Mouse (Mus musculus) embryonic facial prominence, embryonic 15.5 days (tissue): ENCODE results near the gene Iffo1. TPM values are rescaled to one million over a fixed set of nuclear protein-coding genes. Genes with fewer than 3 reads are reported as not detected.
A peak's percentile ranks its signal among the peaks of the same experiment; 100 is the strongest.

Experiments used
- ATAC-seq: fragments of 200-750 bp; cut with Nextera tagmentation; 2 replicates; pipeline ENCODE4 v1.8.0; 2017; ENCODE audit warnings: low read depth, moderate TSS enrichment; ENCODE audit not compliant: insufficient number of reproducible peaks, low FRiP score, low TSS enrichment
- H3K27ac ChIP-seq: fragments of 300-500 bp; sonication (generic); replicated peaks from 2 replicates; pipeline ENCODE4 v1.5.1; 2015; ENCODE audit warnings: mild to moderate bottlenecking, inconsistent platforms
- H3K27me3 ChIP-seq: fragments of 300-500 bp; sonication (generic); 2 replicates; pipeline ENCODE4 v1.6.1; 2015; ENCODE audit warnings: inconsistent platforms
- H3K36me3 ChIP-seq: fragments of 300-500 bp; sonication (generic); 2 replicates; pipeline ENCODE4 v1.6.1; 2015; ENCODE audit warnings: mild to moderate bottlenecking, inconsistent platforms
- H3K4me1 ChIP-seq: fragments of 300-500 bp; sonication (generic); 2 replicates; pipeline ENCODE4 v1.6.1; 2015; ENCODE audit warnings: inconsistent platforms
- H3K4me2 ChIP-seq: fragments of 300-500 bp; sonication (generic); replicated peaks from 2 replicates; pipeline ENCODE4 v1.6.1; 2015; ENCODE audit warnings: mild to moderate bottlenecking, inconsistent platforms
- H3K4me3 ChIP-seq: fragments of 300-500 bp; sonication (generic); replicated peaks from 2 replicates; pipeline ENCODE4 v1.5.1; 2015; ENCODE audit warnings: mild to moderate bottlenecking, inconsistent platforms
- H3K9ac ChIP-seq: fragments of 300-500 bp; sonication (generic); 2 replicates; pipeline ENCODE4 v1.6.1; 2015; ENCODE audit warnings: inconsistent platforms
- H3K9me3 ChIP-seq: fragments of 300-500 bp; sonication (generic); replicated peaks from 2 replicates; pipeline ENCODE4 v1.6.1; 2016; ENCODE audit warnings: inconsistent platforms
- WGBS: fragments of 180-500 bp; shearing (Covaris S2); methylation state at CpG from one replicate; pipeline ENCODE4 v1.1.7; 2015; 5-methylcytosine and 5-hydroxymethylcytosine counted together
- polyA plus RNA-seq: library from polyadenylated mRNA; unstranded; fragments of >200 nt; fragmentation: Nextera tagmentation; extraction: Ambion mirVana; gene quantifications from 2 replicates; pipeline ENCODE4 v1.2.1, GENCODE M21; 2015

The Iffo1 gene
- polyA plus RNA-seq, 1 experiment from 2014 or later: 30.3 TPM

DNA sequence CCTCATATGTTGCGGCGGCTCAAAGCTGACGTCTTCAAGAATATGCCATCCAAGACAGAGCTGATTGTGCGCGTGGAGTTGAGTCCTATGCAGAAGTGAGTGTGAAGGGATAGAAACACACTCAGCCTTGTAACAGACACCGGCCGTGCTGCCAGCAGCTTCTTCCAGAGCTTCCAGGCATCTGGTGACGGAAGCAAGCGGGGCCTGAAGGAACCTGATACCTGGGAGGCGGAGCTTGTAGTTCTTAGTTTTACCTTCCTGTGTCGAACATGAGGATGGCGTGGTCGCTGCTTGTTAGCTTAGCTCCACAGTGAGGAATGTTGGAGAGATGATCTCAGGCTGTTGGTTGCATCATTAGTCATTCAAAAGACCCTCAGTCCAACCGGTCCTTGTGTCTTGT, 35.7 kb upstream of the Iffo1 start:
- no peak overlapping the region for H3K4me2 ChIP-seq
- no peaks in the 10 kb centered on the region for H3K9me3 ChIP-seq
- 65% methylated on average over 14 of the region's 14 CpGs for WGBS
- H3K27me3 ChIP-seq: no peaks in the 10 kb centered on the region
- H3K9ac ChIP-seq: no peak overlapping the region
- H3K4me3 ChIP-seq: no peak overlapping the region
- no peak overlapping the region for H3K27ac ChIP-seq
- ATAC-seq: no peak
- H3K4me1 ChIP-seq: no peaks in the 10 kb centered on the region
- peaks cover 98% of the 10 kb centered on the region for H3K36me3 ChIP-seq

- Histone ChIP-seq H3K9ac (no peak overlapping the region), H3K4me2 (no peak overlapping the region), H3K4me1 (no peaks in the 10 kb centered on the region), H3K36me3 (peaks cover 96% of the 10 kb centered on the region), H3K9me3 (no peaks in the 10 kb centered on the region), H3K27ac (no peak overlapping the region), H3K27me3 (no peaks in the 10 kb centered on the region), H3K4me3 (no peak overlapping the region)
- no peak for ATAC-seq
- WGBS: 91% methylated on average over 7 of the region's 7 CpGs
Measured at GRCm38 (mm10) chr6:125110927-125111326, 34.1 kb upstream of the Iffo1 start.

DNA sequence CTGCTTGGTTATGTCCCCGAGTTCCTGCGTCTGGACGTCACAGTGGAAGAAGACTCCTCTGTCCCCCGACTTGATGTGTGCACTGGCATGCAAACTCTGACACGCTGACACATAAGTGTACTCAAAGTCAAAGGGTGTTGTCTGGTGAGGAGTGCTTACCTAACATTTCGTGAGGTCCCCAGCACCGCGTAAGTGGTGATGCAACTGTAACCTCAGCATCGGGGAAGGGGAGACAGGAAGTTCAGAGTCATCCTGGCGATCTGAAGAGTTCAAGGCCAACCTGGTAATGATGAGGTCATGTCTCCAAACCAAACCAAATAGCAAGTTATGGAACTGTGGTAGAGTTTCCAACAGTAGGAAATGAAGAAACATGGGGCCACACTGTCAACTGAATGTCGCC, 32.5 kb upstream of the Iffo1 start:
- no peaks in the 10 kb centered on the region for H3K4me1 ChIP-seq
- ATAC-seq: no peak
- peaks cover 97% of the 10 kb centered on the region for H3K36me3 ChIP-seq
- H3K9ac ChIP-seq: no peak overlapping the region
- H3K27ac ChIP-seq: no peak overlapping the region
- no peak overlapping the region for H3K4me3 ChIP-seq
- H3K9me3 ChIP-seq: no peaks in the 10 kb centered on the region
- 91% methylated on average over 11 of the region's 11 CpGs for WGBS
- no peaks in the 10 kb centered on the region for H3K27me3 ChIP-seq
- no peak overlapping the region for H3K4me2 ChIP-seq

GRCm38 (mm10) chr6:125119387-125119786, 25.7 kb upstream of the Iffo1 start:
- Histone ChIP-seq H3K36me3 (peaks cover 95% of the 10 kb centered on the region), H3K4me1 (no peaks in the 10 kb centered on the region), H3K9me3 (no peaks in the 10 kb centered on the region), H3K9ac (no peak overlapping the region), H3K4me3 (no peak overlapping the region), H3K4me2 (no peak overlapping the region), H3K27ac (no peak overlapping the region), H3K27me3 (no peaks in the 10 kb centered on the region)
- WGBS: 90% methylated on average over 8 of the region's 8 CpGs
- ATAC-seq: no peak

DNA sequence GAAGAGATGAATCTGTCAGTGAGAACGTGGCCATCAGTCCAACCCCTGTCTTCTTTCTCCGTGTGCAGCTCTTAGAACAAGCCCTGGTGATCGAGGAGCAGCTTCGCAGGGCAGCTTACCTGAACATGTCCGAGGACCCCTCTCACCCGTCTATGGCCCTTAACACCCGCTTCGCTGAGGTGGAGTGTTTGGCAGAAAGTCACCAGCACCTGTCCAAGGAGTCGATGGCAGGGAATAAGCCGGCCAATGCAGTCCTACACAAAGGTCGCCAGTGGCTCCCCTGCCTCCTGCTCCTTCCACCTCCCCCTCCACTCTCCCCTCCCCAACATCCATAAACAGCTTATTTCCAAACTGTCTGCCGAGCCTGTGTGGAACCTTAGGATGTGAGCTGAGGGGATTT, 16.3 kb upstream of the Iffo1 start:
- no peak overlapping the region for H3K4me2 ChIP-seq
- H3K9me3 ChIP-seq: no peaks in the 10 kb centered on the region
- peaks cover 10% of the 10 kb centered on the region for H3K4me1 ChIP-seq
- WGBS: 90% methylated on average over 12 of the region's 12 CpGs
- H3K27me3 ChIP-seq: no peaks in the 10 kb centered on the region
- ATAC-seq: no peak
- H3K9ac ChIP-seq: no peak overlapping the region
- H3K4me3 ChIP-seq: no peak overlapping the region
- no peak overlapping the region for H3K27ac ChIP-seq
- peaks cover 69% of the 10 kb centered on the region for H3K36me3 ChIP-seq

- H3K9ac ChIP-seq: no peak overlapping the region
- H3K36me3 ChIP-seq: peaks cover 69% of the 10 kb centered on the region
- H3K27ac ChIP-seq: no peak overlapping the region
- H3K27me3 ChIP-seq: no peaks in the 10 kb centered on the region
- H3K9me3 ChIP-seq: no peaks in the 10 kb centered on the region
- H3K4me2 ChIP-seq: no peak overlapping the region
- H3K4me1 ChIP-seq: peaks cover 10% of the 10 kb centered on the region
- WGBS: 87% methylated on average over 20 of the region's 20 CpGs
- ATAC-seq: no peak
- no peak overlapping the region for H3K4me3 ChIP-seq
Measured at GRCm38 (mm10) chr6:125129710-125130402, 15.2 kb upstream of the Iffo1 start.

- Histone ChIP-seq H3K36me3 (peaks cover 67% of the 10 kb centered on the region), H3K27me3 (no peaks in the 10 kb centered on the region), H3K27ac (peak within 1 kb of the TSS; percentile 92), H3K9ac (peak within 1 kb of the TSS; percentile 70), H3K4me1 (peaks cover 10% of the 10 kb centered on the region), H3K4me2 (peak within 1 kb of the TSS; percentile 87), H3K9me3 (no peaks in the 10 kb centered on the region), H3K4me3 (peak within 1 kb of the TSS; percentile 92)
- peak; percentile 94 for ATAC-seq
- WGBS: under 1% methylated on average over 66 of the region's 66 CpGs
Measured at GRCm38 (mm10) chr6:125131302-125132156, 13.5 kb upstream of the Iffo1 start, which contains the start of gene Nop2. Gene Nop2 (plus strand): TSS chr6:125131909.

- peak overlapping the region; percentile 87 for H3K4me2 ChIP-seq
- H3K27me3 ChIP-seq: no peaks in the 10 kb centered on the region
- no peak for ATAC-seq
- peak overlapping the region; percentile 92 for H3K4me3 ChIP-seq
- H3K36me3 ChIP-seq: peaks cover 67% of the 10 kb centered on the region
- H3K9me3 ChIP-seq: no peaks in the 10 kb centered on the region
- peak overlapping the region; percentile 70 for H3K9ac ChIP-seq
- 7% methylated on average over 11 of the region's 11 CpGs for WGBS
- H3K4me1 ChIP-seq: peaks cover 10% of the 10 kb centered on the region
- no peak overlapping the region for H3K27ac ChIP-seq
Measured at GRCm38 (mm10) chr6:125132470-125132869, 12.6 kb upstream of the Iffo1 start.

GRCm38 (mm10) chr6:125137002-125137671, 7.9 kb upstream of the Iffo1 start:
- Histone ChIP-seq H3K27me3 (no peaks in the 10 kb centered on the region), H3K27ac (no peak overlapping the region), H3K36me3 (peaks cover 87% of the 10 kb centered on the region), H3K4me2 (no peak overlapping the region), H3K9me3 (no peaks in the 10 kb centered on the region), H3K4me1 (peaks cover 5% of the 10 kb centered on the region), H3K4me3 (no peak overlapping the region), H3K9ac (no peak overlapping the region)
- no peak for ATAC-seq
- WGBS: 88% methylated on average over 19 of the region's 19 CpGs

- Histone ChIP-seq H3K9ac (no peak overlapping the region), H3K9me3 (no peaks in the 10 kb centered on the region), H3K4me2 (no peak overlapping the region), H3K27me3 (no peaks in the 10 kb centered on the region), H3K4me3 (no peak overlapping the region), H3K36me3 (peaks cover 92% of the 10 kb centered on the region), H3K4me1 (peaks cover 1% of the 10 kb centered on the region; the same call in 1 of the 2 replicates), H3K27ac (no peak overlapping the region)
- no peak for ATAC-seq
- 88% methylated on average over 7 of the region's 7 CpGs for whole genome bisulfite sequencing
Measured at GRCm38 (mm10) chr6:125139747-125140146, 5.3 kb upstream of the Iffo1 start.

DNA sequence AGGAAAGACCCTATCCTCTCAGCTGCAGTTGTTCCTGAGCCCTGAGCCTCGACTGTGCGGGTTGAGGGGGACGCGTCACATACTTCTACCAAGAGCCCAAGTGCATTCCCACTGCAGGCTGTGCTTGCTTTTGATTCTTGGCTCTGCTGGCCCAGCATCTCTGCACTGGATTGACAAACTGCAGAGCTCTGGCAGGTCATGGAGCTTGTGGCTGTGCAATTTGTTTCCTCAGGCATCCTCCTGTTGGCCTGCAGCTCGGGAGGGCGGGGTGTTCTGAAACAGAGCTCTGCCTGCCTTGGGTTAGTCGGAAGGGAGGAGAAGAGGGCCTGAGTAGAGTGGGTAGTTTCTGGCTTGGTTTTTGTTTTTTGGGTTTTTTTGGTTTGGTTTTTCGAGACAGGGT, 2.6 kb upstream of the Iffo1 start:
- no peak for ATAC-seq
- H3K4me1 ChIP-seq: peaks cover 24% of the 10 kb centered on the region
- WGBS: 89% methylated on average over 8 of the region's 8 CpGs

More for the DNA sequence above, 2.6 kb upstream of the Iffo1 start:
- peaks cover 68% of the 10 kb centered on the region for H3K36me3 ChIP-seq
- no peaks in the 10 kb centered on the region for H3K9me3 ChIP-seq
- no peak overlapping the region for H3K4me3 ChIP-seq
- H3K9ac ChIP-seq: no peak overlapping the region
- no peak overlapping the region for H3K4me2 ChIP-seq
- no peak overlapping the region for H3K27ac ChIP-seq
- H3K27me3 ChIP-seq: no peaks in the 10 kb centered on the region
